Mouse (Mus musculus) ES-CJ7 (cell line): ENCODE data around the gene Ccdc180.

Experiments
- DNase-seq: peaks from one replicate; pipeline ENCODE4 v3.0.0; 2011; ENCODE audit warnings: low read depth, low spot score

Gene Ccdc180

GRCm38 (mm10) chr4:45890066-45890761 is at the start of gene Ccdc180:
TSS of gene Ccdc180 (plus strand) at chr4:45890303.
- DNase-seq = peak; percentile 80

- DNase-seq = peak; percentile 81
Measured at GRCm38 (mm10) chr4:45844355-45844754, 45.7 kb upstream of the Ccdc180 start.

GRCm38 (mm10) chr4:45846263-45846662 is 43.8 kb upstream of the Ccdc180 start:
- no peak for DNase-seq

GRCm38 (mm10) chr4:45848109-45848824 is 41.8 kb upstream of the Ccdc180 start, which contains the start of gene Stra6l:
TSS of gene Stra6l (plus strand) at chr4:45848664.
- DNase-seq = no peak

GRCm38 (mm10) chr4:45848825-45849156 is 41.3 kb upstream of the Ccdc180 start:
- DNase-seq = no peak

- DNase-seq = no peak
Measured at GRCm38 (mm10) chr4:45849419-45849818, 40.7 kb upstream of the Ccdc180 start.

- no peak for DNase-seq
Measured at GRCm38 (mm10) chr4:45851640-45852051, 38.5 kb upstream of the Ccdc180 start.

GRCm38 (mm10) chr4:45853496-45854246 is 36.4 kb upstream of the Ccdc180 start:
- no peak for DNase-seq

GRCm38 (mm10) chr4:45855803-45856424 is 34.2 kb upstream of the Ccdc180 start:
- DNase-seq = peak; percentile 64

- no peak for DNase-seq
Measured at GRCm38 (mm10) chr4:45861160-45861559, 28.9 kb upstream of the Ccdc180 start.

- DNase-seq = peak; percentile 41
Measured at GRCm38 (mm10) chr4:45867416-45867815, 22.7 kb upstream of the Ccdc180 start.

- peak; percentile 45 for DNase-seq
Measured at GRCm38 (mm10) chr4:45869021-45869815, 20.9 kb upstream of the Ccdc180 start.

GRCm38 (mm10) chr4:45872147-45872546 is 18.0 kb upstream of the Ccdc180 start:
- no peak for DNase-seq

- DNase-seq = peak; percentile 71
Measured at GRCm38 (mm10) chr4:45878929-45879328, 11.2 kb upstream of the Ccdc180 start.

- DNase-seq = no peak
Measured at GRCm38 (mm10) chr4:45882521-45882920, 7.6 kb upstream of the Ccdc180 start.

GRCm38 (mm10) chr4:45883250-45883649 is 6.9 kb upstream of the Ccdc180 start:
- DNase-seq = no peak

GRCm38 (mm10) chr4:45889487-45889886 is 616 bp upstream of the Ccdc180 start:
- peak; percentile 30 for DNase-seq

GRCm38 (mm10) chr4:45896425-45897081 is 6.5 kb downstream of the Ccdc180 start:
- peak; percentile 53 for DNase-seq

GRCm38 (mm10) chr4:45898413-45898812 is 8.3 kb downstream of the Ccdc180 start:
- no peak for DNase-seq

- no peak for DNase-seq
Measured at GRCm38 (mm10) chr4:45909256-45909655, 19.2 kb downstream of the Ccdc180 start.

- DNase-seq = no peak
Measured at GRCm38 (mm10) chr4:45909924-45910323, 19.8 kb downstream of the Ccdc180 start.
